In the genomic region with DNA sequence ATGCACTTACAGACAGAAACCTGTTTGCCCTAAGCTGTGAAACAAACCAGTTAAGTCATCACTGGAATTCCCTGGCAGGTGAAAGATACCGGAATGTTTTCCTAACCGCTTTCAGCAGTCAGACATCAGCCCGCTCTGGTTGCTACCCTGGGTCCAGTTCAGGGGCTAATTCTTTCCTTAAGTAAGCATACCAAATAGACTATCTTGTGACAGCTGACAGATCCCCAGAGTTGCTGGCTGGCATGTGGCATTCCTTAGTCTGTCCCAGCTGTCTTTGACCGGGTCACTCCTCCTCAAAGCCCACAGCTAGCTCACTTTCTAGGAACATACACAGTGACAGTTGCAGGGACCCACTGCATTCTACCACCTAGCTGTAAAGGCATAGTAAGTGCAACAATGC, we compare ENCODE assay signal across 12 mouse cellular contexts. TPM values are rescaled to one million over a fixed set of nuclear protein-coding genes. Genes with fewer than 3 reads are reported as not detected.
DNase-seq lines count a peak whose midpoint lies in the region; ATAC-seq and TF ChIP-seq lines count a peak whose summit lies in the region.
"Had no signal": no experiment of that assay in that cellular context is flagged by ENCODE, and none has a peak within 500 bp of the region (broad histone marks: within the 10 kb centered on the region; RNA-seq: fewer than 3 reads in every experiment).

No protein-coding gene starts in this region.

- no peaks in the 10 kb centered on the region for H3K36me3 ChIP-seq in lung, postnatal 0 days (ENCODE audit: insufficient read depth, low read length)
- no peaks in the 10 kb centered on the region for H3K36me3 ChIP-seq in heart, embryonic 12.5 days
- H3K36me3 ChIP-seq: forebrain, embryonic 15.5 days had no signal

- H3K9me3 ChIP-seq in lung, postnatal 0 days (ENCODE audit: low read length) = no peaks in the 10 kb centered on the region
- no peaks in the 10 kb centered on the region for H3K9me3 ChIP-seq in heart, embryonic 12.5 days (replicated peaks)
- H3K9me3 ChIP-seq: forebrain, embryonic 15.5 days had no signal

- no peak overlapping the region for H3K9ac ChIP-seq in lung, postnatal 0 days (replicated peaks; ENCODE audit: low read depth)
- no peak overlapping the region for H3K9ac ChIP-seq in heart, embryonic 12.5 days
- H3K9ac ChIP-seq: forebrain, embryonic 15.5 days; liver, embryonic 14.5 days had no signal

- no peak for TF ChIP-seq CTCF in lung, postnatal 0 days (IDR thresholded peaks at IDR 0.05)

- no peak overlapping the region for H3K4me3 ChIP-seq in lung, postnatal 0 days (ENCODE audit: low read depth, low read length)
- H3K4me3 ChIP-seq in heart, embryonic 12.5 days = no peak overlapping the region
- H3K4me3 ChIP-seq: forebrain, embryonic 15.5 days had no signal

- no peak for TF ChIP-seq EP300 in lung, postnatal 0 days (IDR thresholded peaks at IDR 0.05)

- no peak for ATAC-seq in lung, postnatal 0 days
- 0 out of 2 replicates have a peak, but pooled peaks have one; percentile 15 for ATAC-seq in heart, embryonic 12.5 days (ENCODE audit: insufficient number of reproducible peaks, low FRiP score)
- ATAC-seq: forebrain, embryonic 15.5 days had no signal

- no peaks in the 10 kb centered on the region for H3K27me3 ChIP-seq in lung, postnatal 0 days (replicated peaks; ENCODE audit: insufficient read depth, low read length)
- no peaks in the 10 kb centered on the region for H3K27me3 ChIP-seq in heart, embryonic 12.5 days (replicated peaks)
- H3K27me3 ChIP-seq: forebrain, embryonic 15.5 days had no signal

- H3K4me1 ChIP-seq in lung, postnatal 0 days (ENCODE audit: insufficient read depth, low read depth, low read length) = no peaks in the 10 kb centered on the region
- peaks cover 36% of the 10 kb centered on the region for H3K4me1 ChIP-seq in heart, embryonic 12.5 days (replicated peaks)

- 31% methylated on average over 4 of the region's 4 CpGs for WGBS in lung, postnatal 0 days
- 15% methylated on average over 4 of the region's 4 CpGs for WGBS in heart, embryonic 12.5 days

- no peak overlapping the region for H3K4me2 ChIP-seq in lung, postnatal 0 days (replicated peaks; ENCODE audit: low read depth, low read length)
- H3K4me2 ChIP-seq in heart, embryonic 12.5 days = no peak overlapping the region
- H3K4me2 ChIP-seq: forebrain, embryonic 15.5 days had no signal

- no peak overlapping the region for H3K27ac ChIP-seq in lung, postnatal 0 days (ENCODE audit: low read length)
- H3K27ac ChIP-seq in heart, embryonic 12.5 days (ENCODE audit: poor library complexity, severe bottlenecking) = peak overlapping the region; percentile 77
- H3K27ac ChIP-seq: forebrain, embryonic 15.5 days; liver, embryonic 14.5 days had no signal

- DNase-seq in embryo, embryonic 10 days (ENCODE audit: low spot score) = peak; percentile 31
- DNase-seq in embryo, embryonic 11 days = no peak
- DNase-seq in lung, postnatal 0 days (ENCODE audit: low spot score) = peak; percentile 21
- no peak for DNase-seq in lung, postnatal 14 days
- DNase-seq in mesoderm, embryonic 11.5 days (ENCODE audit: low read depth, low spot score) = peak; percentile 48
- no peak for DNase-seq in ovary, postnatal 36 days (ENCODE audit: low spot score)
- DNase-seq in c-Kit-positive CD71-positive TER-119-positive erythroid progenitor cells, embryonic 14.5 days (ENCODE audit: low spot score) = no peak
- DNase-seq: cerebellum, adult 18-20 months; thymus, adult 2 months had no signal

RNA-seq across cellular contexts. Expression of gene Mettl16, which starts 22.6 kb away (rescaled TPM):
- polyA plus RNA-seq in lung, postnatal 0 days (2015; fragmentation: Nextera tagmentation; extraction: Ambion mirVana) = 13.7 and 18.1 TPM in 2 replicates
- polyA plus RNA-seq in heart, embryonic 12.5 days (2016; fragmentation: Nextera tagmentation; extraction: Ambion mirVana) = 34.6 and 37.0 TPM in 2 replicates

RNA-seq across cellular contexts. Expression of gene Pafah1b1, which starts 23.6 kb away (rescaled TPM):
- 49.1 and 60.8 TPM in 2 replicates for polyA plus RNA-seq in lung, postnatal 0 days (2015; fragmentation: Nextera tagmentation; extraction: Ambion mirVana)
- polyA plus RNA-seq in heart, embryonic 12.5 days (2016; fragmentation: Nextera tagmentation; extraction: Ambion mirVana) = 57.7 and 63.4 TPM in 2 replicates

Comparison
In these comparisons a context has a peak if more than half of its experiments do, and no peak if none do; other contexts are left out.
1. DNase-seq: peak in embryo, embryonic 10 days (single experiment), lung, postnatal 0 days (single experiment) and mesoderm, embryonic 11.5 days (single experiment); none in embryo, embryonic 11 days (single experiment), lung, postnatal 14 days (single experiment), ovary, postnatal 36 days (single experiment) and c-Kit-positive CD71-positive TER-119-positive erythroid progenitor cells, embryonic 14.5 days (single experiment).